Mouse (Mus musculus) T-helper 2 cell (primary cell): ENCODE data around the gene Atp1b2.

Experiments used
- in situ Hi-C: fragments of 300-600 bp; cut with MboI, MseI; formaldehyde crosslinking; loops from one replicate; pipeline ENCODE4 v1.15.1; 2025; ENCODE audit warnings: high pct_unique_total_duplicates

Gene Atp1b2

DNA sequence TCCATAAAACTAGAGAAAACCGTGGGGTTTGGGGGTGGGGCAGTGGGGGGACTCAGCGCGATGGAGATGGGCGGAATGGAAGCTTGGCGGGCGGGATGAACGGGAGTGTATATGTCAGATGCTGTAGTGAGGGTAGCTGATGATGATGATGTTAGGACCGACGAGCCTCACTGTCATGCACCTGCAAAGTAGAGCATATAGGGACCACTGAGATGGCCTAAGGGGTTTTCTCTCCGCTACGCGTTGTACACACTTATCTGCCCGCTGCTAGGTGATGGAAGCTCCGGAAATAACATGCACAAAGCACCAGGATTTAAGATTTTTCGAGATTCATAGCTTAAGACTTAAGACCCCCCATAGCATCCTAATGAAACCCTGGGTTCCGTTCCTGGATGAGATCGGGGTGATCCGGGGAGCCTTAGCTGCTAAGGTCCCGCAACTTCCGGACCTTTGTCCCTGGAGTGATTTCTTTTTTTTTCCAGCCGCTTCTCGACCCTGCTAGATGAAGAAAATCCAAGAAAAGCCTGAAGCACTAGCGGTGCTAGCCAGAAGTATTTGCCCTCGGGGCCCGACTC, 25.1 kb downstream of the Atp1b2 start:
- in situ Hi-C loops: loop anchor here (10.0 kb wide), 1 partner anchor 84 kb away; the partner anchor contains the start of genes Cd68 and Mpdu1

- in situ Hi-C loops: loop anchor here (10.0 kb wide), 1 partner anchor 85 kb away; the partner anchor contains the start of genes Cd68 and Mpdu1
These were observed 25.6 kb downstream of the Atp1b2 start, which contains the start of the genes Wrap53 and Trp53 for GRCm38 (mm10) chr11:69580091-69580514. Gene Wrap53, minus strand, starts transcription at chr11:69580255. Gene Trp53, plus strand, starts transcription at chr11:69580359.

DNA sequence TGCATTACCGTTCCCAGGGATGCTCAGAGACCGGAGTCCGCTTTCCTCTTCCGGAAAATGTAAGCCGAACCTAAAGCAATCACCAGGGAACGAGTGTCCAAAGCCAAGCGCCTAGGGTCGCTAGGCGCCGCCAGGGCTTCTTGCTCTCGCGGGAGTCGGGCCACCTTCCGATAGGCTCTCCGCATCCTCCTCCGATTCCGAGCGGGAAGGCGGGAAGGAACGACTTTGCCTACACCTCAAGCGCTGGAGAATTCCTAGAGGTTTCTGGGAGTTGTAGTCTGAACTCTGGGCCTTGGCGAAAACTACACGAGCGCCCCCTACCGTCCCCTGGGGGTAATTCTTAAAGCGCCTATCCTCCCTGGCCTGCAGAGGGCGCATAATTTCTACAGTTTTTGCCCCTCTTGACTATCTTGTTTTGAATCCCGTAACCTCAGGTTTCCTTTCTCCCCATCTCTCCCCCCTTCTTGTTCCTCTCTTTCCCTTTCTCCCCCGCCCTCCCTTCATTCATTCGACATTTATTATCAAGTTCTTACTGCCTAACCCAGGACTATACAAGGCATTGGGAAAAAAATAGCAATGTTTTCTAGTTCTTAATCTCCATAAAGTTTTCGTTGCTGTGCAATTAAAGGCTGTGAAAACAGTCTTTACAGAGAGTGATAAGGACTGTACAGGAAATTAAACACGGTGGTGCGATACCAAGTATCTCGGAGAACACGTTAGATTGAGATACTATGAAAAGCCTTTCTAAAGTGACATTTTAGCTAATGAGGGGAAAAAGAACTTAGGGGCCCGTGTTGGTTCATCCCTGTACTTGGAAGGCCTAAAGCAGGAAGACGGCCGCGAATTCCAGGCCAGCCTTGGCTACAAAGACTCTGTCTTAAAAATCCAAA, 26.4 kb downstream of the Atp1b2 start:
- in situ Hi-C loops: loop anchor here (10.0 kb wide), 1 partner anchor 85 kb away; the partner anchor contains the start of genes Cd68 and Mpdu1

GRCm38 (mm10) chr11:69578301-69578700, 27.4 kb downstream of the Atp1b2 start:
- in situ Hi-C loops: no loop called here

- in situ Hi-C loops: no loop called here
These were observed 29.4 kb downstream of the Atp1b2 start for GRCm38 (mm10) chr11:69576307-69576706.

GRCm38 (mm10) chr11:69575220-69575619, 30.5 kb downstream of the Atp1b2 start:
- in situ Hi-C loops: no loop called here

DNA sequence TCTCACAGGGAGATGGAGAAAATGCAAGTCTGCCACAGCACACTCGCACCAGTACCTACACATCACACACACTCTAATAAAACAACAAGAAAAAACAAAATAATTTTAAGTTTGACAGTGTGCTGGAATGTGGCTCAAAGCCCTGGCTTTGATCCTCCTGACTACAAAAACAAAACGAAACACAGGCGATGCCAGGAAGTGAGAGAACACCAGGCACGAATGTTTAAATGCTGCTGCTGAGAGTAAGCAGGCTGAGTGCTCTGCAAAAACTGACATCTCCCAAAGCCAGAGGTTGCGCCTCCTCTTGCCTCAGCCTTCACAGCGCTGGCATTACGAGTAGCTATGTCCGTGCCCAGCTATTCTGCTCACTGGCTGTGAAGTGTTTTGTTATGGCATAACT, 40.6 kb downstream of the Atp1b2 start:
- in situ Hi-C loops: no loop called here

GRCm38 (mm10) chr11:69564391-69564790, 41.4 kb downstream of the Atp1b2 start:
- in situ Hi-C loops: no loop called here

DNA sequence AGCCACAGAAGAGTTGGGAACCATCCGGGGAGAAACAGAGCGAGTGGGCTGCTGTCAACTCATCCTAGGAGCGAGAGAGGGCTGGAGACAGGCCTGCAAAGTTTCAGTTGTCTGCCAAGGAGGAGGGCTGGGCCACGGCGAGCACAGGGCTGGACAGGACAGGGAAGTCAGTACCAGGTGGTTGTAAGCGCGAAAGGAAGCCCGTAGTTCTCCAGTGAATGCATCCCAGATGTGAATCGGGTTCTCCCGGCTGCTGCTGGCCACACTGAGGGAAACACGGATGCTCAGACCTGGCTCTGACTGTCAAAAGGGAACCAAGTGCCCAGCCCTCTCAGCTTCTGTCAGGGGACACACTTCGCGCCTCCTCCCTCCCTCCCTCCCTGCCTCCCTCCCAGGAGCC, 42.4 kb downstream of the Atp1b2 start:
- in situ Hi-C loops: no loop called here

GRCm38 (mm10) chr11:69560896-69561854, 44.6 kb downstream of the Atp1b2 start:
- in situ Hi-C loops: no loop called here

DNA sequence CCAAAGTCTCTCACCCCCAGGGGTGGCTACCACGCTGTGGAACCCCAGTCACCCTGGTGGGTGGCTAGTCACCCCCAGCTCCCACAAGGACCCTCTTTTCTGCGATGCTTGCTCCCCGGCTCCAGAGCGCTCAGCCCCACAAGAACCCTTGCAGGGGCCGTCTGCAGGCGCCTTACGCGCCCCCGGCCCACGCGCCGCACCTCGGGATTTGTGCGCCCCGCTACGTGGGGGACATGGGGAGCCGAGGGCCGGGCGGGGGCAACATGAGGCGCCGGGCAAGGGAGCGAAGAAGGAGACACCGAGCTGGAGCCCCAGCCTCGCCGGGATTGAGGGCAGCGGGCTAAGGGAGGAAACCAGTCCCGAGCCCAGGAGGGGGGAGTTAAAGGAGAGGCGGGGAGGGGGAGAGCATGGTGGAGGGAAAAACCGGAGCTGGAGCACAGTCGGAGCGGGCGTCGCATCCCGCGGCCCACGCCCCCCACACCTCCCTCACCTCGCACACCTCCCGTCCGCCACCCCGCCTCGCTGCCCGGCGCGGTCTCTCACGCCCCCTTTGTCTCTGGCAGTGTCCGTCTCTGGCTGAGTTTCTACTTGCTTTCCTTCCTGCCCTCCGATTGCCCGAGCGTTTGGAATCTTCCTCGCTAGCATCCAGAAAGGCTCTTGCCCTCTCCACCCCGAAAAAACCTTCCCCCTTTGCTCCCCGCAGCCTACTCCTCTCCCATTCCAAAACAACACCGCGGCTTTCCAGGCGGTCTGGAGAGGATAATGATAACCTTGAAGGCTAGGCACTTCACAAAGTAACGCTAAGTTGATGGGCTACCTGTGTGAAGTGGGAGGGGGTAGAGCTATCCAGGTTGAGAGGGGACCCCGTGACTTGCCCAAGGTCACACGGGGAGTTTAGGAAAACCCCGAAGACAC, 45.6 kb downstream of the Atp1b2 start, which contains the start of gene Efnb3:
Efnb3 (minus strand) TSS at position 355 of the 915 bp plus-strand sequence.
- in situ Hi-C loops: no loop called here

- in situ Hi-C loops: no loop called here
These were observed 46.6 kb downstream of the Atp1b2 start for GRCm38 (mm10) chr11:69559183-69559582.

- in situ Hi-C loops: no loop called here
These were observed 47.0 kb downstream of the Atp1b2 start for GRCm38 (mm10) chr11:69558756-69559155.

GRCm38 (mm10) chr11:69557381-69557958, 48.3 kb downstream of the Atp1b2 start:
- in situ Hi-C loops: no loop called here

GRCm38 (mm10) chr11:69554539-69555140, 51.1 kb downstream of the Atp1b2 start:
- in situ Hi-C loops: no loop called here

GRCm38 (mm10) chr11:69553341-69553721, 52.4 kb downstream of the Atp1b2 start:
- in situ Hi-C loops: no loop called here

DNA sequence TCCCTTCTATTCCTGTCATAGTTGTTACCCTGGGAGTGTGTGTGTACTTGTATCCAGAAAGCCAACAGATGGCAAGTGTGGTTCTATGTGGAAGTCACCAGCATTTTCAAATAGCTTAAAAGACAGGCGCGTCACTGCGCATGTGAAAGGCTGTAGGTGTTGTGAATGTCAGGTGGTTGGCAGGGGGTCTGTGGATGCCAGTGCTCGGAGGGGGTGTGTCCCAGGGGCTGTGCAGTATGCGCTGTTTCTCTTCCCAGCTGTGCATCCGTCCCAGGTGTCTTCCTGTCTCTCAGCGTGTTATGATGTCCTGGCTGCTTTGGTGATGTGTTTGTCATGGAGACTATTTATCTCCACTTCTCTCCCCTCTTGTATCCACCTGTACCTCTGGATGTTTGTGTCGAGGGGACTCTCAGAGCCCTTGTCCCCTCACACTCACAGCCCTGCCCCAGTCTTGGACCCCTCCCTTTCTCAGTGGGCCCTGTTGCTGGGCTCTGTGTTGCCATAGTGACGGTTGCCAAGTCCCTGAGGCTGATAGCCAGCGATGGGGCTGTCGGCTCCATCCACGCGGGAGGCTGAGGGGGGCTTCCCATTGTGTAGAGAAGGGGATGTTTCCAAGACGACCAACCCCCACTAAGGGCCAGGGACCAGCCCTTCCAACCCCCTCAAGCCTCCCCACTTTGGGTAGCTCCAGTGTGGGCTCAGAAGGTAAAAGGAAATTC, 53.0 kb downstream of the Atp1b2 start:
- in situ Hi-C loops: no loop called here

DNA sequence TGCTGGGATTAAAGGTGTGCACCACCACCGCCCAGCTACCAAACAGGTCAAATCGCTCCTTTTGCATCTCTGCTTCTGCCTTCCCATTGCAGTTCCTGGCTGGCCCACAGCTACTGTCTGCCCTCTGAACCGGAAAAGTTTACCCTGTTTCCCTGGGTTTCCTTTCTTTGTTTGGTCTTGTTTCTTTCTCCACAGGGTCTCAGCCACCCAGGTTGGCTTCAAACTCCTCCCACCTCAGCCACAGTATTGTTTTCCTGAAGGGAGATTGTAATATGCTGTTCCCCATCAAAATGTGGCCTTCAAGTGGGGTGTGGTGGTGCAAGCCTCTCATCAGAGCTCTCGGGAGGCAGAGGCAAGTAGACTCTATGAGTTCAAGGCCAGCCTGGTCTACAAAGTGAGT, 54.4 kb downstream of the Atp1b2 start:
- in situ Hi-C loops: no loop called here
